Mouse (Mus musculus) c-Kit-positive CD71-negative TER-119-negative erythroid progenitor cells, embryonic 14.5 days (primary cell): Measurements from ENCODE around the gene Tmem54.

Experiments used
- DNase-seq: peaks from one replicate; pipeline ENCODE4 v3.0.0-alpha.2; 2013; ENCODE audit warnings: low read depth

Gene Tmem54

GRCm38 (mm10) chr4:129130149-129130548 lies 24.8 kb downstream of the Tmem54 start:
- no peak for DNase-seq

GRCm38 (mm10) chr4:129130755-129131303 lies 25.5 kb downstream of the Tmem54 start:
- no peak for DNase-seq

- DNase-seq: peak; percentile 66
Observed at GRCm38 (mm10) chr4:129134799-129135585, 29.6 kb downstream of the Tmem54 start.

GRCm38 (mm10) chr4:129135637-129136036 lies 30.3 kb downstream of the Tmem54 start:
- DNase-seq: no peak

GRCm38 (mm10) chr4:129136189-129136578 lies 30.8 kb downstream of the Tmem54 start:
- DNase-seq: no peak

GRCm38 (mm10) chr4:129136579-129137391 lies 31.4 kb downstream of the Tmem54 start, which contains the start of gene Fndc5:
Gene Fndc5 (plus strand): TSS chr4:129136999.
- no peak for DNase-seq

- DNase-seq: no peak
Observed at GRCm38 (mm10) chr4:129137392-129138321, 32.3 kb downstream of the Tmem54 start.

GRCm38 (mm10) chr4:129139642-129140041 lies 34.3 kb downstream of the Tmem54 start:
- DNase-seq: no peak

GRCm38 (mm10) chr4:129140808-129141207 lies 35.5 kb downstream of the Tmem54 start:
- DNase-seq: no peak

GRCm38 (mm10) chr4:129141560-129142438 lies 36.5 kb downstream of the Tmem54 start:
- DNase-seq: no peak

- no peak for DNase-seq
Observed at GRCm38 (mm10) chr4:129142439-129143045, 37.2 kb downstream of the Tmem54 start.

- DNase-seq: no peak
Observed at GRCm38 (mm10) chr4:129143509-129143908, 38.2 kb downstream of the Tmem54 start.

- DNase-seq: no peak
Observed at GRCm38 (mm10) chr4:129144401-129145367, 39.3 kb downstream of the Tmem54 start.

GRCm38 (mm10) chr4:129145411-129145810 lies 40.1 kb downstream of the Tmem54 start:
- DNase-seq: no peak

- DNase-seq: no peak
Observed at GRCm38 (mm10) chr4:129145943-129146342, 40.6 kb downstream of the Tmem54 start.

GRCm38 (mm10) chr4:129146392-129146791 lies 41.0 kb downstream of the Tmem54 start:
- no peak for DNase-seq

GRCm38 (mm10) chr4:129147552-129148103 lies 42.3 kb downstream of the Tmem54 start:
- DNase-seq: no peak

- no peak for DNase-seq
Observed at GRCm38 (mm10) chr4:129149321-129149720, 44.0 kb downstream of the Tmem54 start.
